Mouse (Mus musculus): Measurements from ENCODE around the gene Ino80e.

- TF ChIP-seq CTCF (IDR thresholded peaks at IDR 0.05; ENCODE audit: low read depth) (no peak), EP300 (IDR thresholded peaks at IDR 0.05; ENCODE audit: low read depth) (no peak)
Measured at GRCm38 (mm10) chr7:126845516-126845915, 16.7 kb downstream of the Ino80e start.
